Mouse (Mus musculus): ENCODE measurements around the gene Arid3a. TPM values are rescaled to one million over a fixed set of nuclear protein-coding genes. Genes with fewer than 3 reads are reported as not detected.

Arid3a gene
- 5.1 and 5.8 TPM in 2 replicates for polyA plus RNA-seq (2015; fragmentation: Nextera tagmentation; extraction: Ambion mirVana)

DNA sequence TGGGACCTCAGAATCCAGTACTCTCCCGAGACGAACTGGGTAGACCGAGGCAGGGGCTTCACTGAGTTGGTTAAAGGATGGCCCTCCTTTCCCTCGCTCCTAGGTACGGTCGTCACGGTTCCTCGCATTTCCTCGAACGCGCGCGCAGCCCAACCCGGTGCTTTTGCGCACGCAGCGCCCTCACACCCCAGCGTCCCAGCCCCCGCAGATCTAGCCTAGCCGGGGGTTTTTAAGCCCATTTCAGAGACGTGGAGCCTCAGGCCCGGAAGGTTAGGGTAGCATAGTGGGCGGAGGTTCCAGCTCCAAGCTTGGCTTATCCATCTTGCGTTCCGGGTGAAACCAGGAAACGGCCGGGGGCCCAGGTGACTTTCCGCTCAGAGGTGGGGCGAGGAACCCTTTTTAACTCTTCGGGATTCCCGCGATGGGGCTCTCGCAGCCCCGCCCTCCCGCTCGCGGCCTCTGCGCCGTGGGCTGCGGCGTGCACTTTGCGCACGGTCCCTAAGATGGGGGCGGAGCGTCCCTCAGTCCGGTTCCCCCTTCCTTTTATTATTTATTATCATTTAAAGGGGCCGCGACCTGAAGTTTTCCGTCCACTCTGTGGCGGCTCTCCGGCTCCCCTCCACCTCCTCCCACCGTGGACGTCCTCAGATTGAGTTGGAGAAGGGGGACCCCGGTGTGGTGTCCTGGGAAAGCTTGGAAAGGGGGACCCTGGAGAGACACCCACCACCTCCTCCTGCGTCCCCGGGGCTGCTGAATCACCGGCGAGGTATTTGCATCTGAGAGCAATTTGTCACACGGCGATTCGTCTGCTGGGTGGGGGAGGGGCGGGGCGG lies at the start of gene Arid3a:
Arid3a (plus strand) TSS at position 553 of the 833 bp plus-strand sequence.
- peak; percentile 76 for ATAC-seq (ENCODE audit: low read depth)
- Histone ChIP-seq H3K9me3 (replicated peaks; ENCODE audit: control insufficient read depth, low read length) (no peaks in the 10 kb centered on the region), H3K4me2 (ENCODE audit: low read depth, low read length) (peak within 1 kb of the TSS; percentile 91), H3K36me3 (ENCODE audit: control insufficient read depth, insufficient read depth) (no peaks in the 10 kb centered on the region), H3K27me3 (ENCODE audit: control insufficient read depth, insufficient read depth, low read depth, low read length) (peaks cover 17% of the 10 kb centered on the region), H3K27ac (ENCODE audit: low read length) (peak within 1 kb of the TSS; percentile 88), H3K4me3 (ENCODE audit: low read depth, low read length) (peak within 1 kb of the TSS; percentile 84), H3K9ac (ENCODE audit: low read depth, low read length) (peak within 1 kb of the TSS; percentile 87), H3K4me1 (ENCODE audit: control insufficient read depth, low read depth, low read length) (peaks cover 33% of the 10 kb centered on the region)
- under 1% methylated on average over 63 of the region's 63 CpGs for WGBS (ENCODE audit: insufficient replicate concordance)

DNA sequence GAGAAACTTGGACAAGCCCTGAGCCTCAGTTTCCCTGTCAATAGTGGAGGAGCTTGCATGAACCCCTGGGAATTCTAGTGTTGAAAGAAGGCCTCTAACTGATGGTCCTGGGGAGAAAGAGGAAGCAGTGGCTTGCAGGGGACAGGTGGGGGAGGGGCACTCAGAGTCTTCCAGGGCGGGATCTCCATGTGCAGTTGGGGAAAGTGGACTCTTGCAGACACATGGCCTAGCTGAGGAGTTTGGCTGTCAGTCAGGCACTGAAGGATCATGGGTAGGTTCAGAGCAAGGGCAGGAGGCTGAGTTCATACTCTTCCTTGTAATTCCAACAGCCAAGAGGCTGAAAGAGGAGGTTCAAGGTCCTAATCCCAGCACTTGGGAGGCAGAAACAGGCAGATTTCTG lies 49.7 kb upstream of the Arid3a start:
- H3K36me3 ChIP-seq (ENCODE audit: control insufficient read depth, insufficient read depth): no peaks in the 10 kb centered on the region
- ATAC-seq (ENCODE audit: low read depth): no peak
- H3K9me3 ChIP-seq (replicated peaks; ENCODE audit: control insufficient read depth, low read length): no peaks in the 10 kb centered on the region
- peaks cover 44% of the 10 kb centered on the region for H3K4me1 ChIP-seq (ENCODE audit: control insufficient read depth, low read depth, low read length)
- WGBS (ENCODE audit: insufficient replicate concordance): 11% methylated on average over 1 of the region's 1 CpGs
- no peak overlapping the region for H3K9ac ChIP-seq (ENCODE audit: low read depth, low read length)
- peak overlapping the region; percentile 42; the same call in 1 of the 2 replicates for H3K4me2 ChIP-seq (ENCODE audit: low read depth, low read length)
- peaks cover 23% of the 10 kb centered on the region for H3K27me3 ChIP-seq (ENCODE audit: control insufficient read depth, insufficient read depth, low read depth, low read length)
- H3K27ac ChIP-seq (ENCODE audit: low read length): peak overlapping the region; percentile 49; the same call in 1 of the 2 replicates
- no peak overlapping the region for H3K4me3 ChIP-seq (ENCODE audit: low read depth, low read length)

DNA sequence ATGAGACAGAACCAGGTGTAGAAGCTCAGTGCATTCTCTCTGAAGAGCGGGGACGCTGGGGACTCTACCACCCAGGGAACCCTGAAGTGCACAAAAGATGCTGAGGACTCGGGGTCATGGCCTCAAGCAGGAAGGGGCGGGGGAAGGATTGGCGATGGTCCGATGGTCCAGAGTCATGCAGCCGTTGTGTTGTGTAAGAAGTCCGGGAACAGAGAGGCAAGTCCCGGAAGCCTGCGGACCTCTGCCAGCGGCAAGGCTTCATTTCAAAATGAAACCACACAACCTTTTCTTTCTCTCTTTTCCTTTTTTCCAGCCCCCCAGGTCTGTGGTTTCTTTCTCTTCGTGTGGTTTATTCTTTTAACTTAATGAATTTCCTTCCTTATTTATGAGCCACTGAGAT lies 49.1 kb upstream of the Arid3a start:
- peak; percentile 27 for ATAC-seq (ENCODE audit: low read depth)
- Histone ChIP-seq H3K4me1 (ENCODE audit: control insufficient read depth, low read depth, low read length) (peaks cover 46% of the 10 kb centered on the region), H3K4me3 (ENCODE audit: low read depth, low read length) (0 out of 2 replicates have a peak overlapping the region, but pooled peaks have one; percentile 4), H3K9ac (ENCODE audit: low read depth, low read length) (no peak overlapping the region), H3K27me3 (ENCODE audit: control insufficient read depth, insufficient read depth, low read depth, low read length) (peaks cover 28% of the 10 kb centered on the region), H3K4me2 (ENCODE audit: low read depth, low read length) (peak overlapping the region; percentile 42), H3K36me3 (ENCODE audit: control insufficient read depth, insufficient read depth) (no peaks in the 10 kb centered on the region), H3K9me3 (replicated peaks; ENCODE audit: control insufficient read depth, low read length) (no peaks in the 10 kb centered on the region), H3K27ac (ENCODE audit: low read length) (peak overlapping the region; percentile 49)
- 10% methylated on average over 12 of the region's 12 CpGs for WGBS (ENCODE audit: insufficient replicate concordance)

DNA sequence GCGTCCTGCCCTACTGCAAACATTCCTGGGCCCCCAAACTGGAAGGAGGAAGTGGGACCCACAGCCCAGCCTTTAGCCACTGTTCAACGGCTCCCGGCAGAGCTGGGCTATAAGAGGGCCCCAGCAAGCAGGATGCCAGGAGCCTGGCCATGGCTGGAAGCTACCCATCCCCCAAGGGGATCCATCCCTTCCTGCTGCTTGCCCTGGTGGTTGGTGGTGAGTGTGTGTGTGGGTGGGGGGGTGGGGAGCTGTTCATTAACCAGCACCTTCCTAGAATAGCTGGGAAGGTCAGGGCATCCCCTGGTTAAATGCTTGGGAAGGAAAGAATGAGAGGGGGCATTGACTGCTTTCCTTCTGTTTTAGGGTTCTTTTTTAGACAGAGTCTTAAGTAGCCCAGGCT lies 47.3 kb upstream of the Arid3a start:
- H3K9me3 ChIP-seq (replicated peaks; ENCODE audit: control insufficient read depth, low read length): no peaks in the 10 kb centered on the region
- peak overlapping the region; percentile 35; the same call in 1 of the 2 replicates for H3K4me2 ChIP-seq (ENCODE audit: low read depth, low read length)
- peaks cover 12% of the 10 kb centered on the region for H3K27me3 ChIP-seq (ENCODE audit: control insufficient read depth, insufficient read depth, low read depth, low read length)
- peaks cover 44% of the 10 kb centered on the region for H3K4me1 ChIP-seq (ENCODE audit: control insufficient read depth, low read depth, low read length)
- no peak overlapping the region for H3K9ac ChIP-seq (ENCODE audit: low read depth, low read length)
- 0 out of 2 replicates have a peak overlapping the region, but pooled peaks have one; percentile 0 for H3K4me3 ChIP-seq (ENCODE audit: low read depth, low read length)
- 17% methylated on average over 3 of the region's 3 CpGs for WGBS (ENCODE audit: insufficient replicate concordance)
- no peak overlapping the region for H3K27ac ChIP-seq (ENCODE audit: low read length)
- H3K36me3 ChIP-seq (ENCODE audit: control insufficient read depth, insufficient read depth): no peaks in the 10 kb centered on the region
- ATAC-seq (ENCODE audit: low read depth): peak; percentile 53

DNA sequence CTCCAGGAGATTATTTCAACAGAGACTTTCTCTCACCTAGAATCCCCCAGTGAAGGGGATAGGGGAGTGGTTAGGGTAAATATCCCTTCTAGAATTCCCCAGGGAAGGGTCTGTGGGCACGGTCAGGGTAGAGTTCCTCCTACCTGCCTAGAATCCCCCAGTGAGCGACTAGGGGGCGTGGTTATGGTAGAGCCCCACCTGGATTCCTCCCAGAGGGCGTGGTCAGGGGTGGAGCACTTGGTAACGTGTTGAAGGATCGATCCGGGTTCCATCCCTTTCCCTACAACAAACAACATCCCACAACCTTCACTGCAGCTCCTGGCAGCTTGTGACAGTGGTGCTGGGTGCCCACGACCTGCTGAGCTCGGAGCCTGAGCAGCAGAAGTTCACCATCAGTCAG lies 46.1 kb upstream of the Arid3a start:
- Histone ChIP-seq H3K27me3 (ENCODE audit: control insufficient read depth, insufficient read depth, low read depth, low read length) (peaks cover 7% of the 10 kb centered on the region), H3K4me1 (ENCODE audit: control insufficient read depth, low read depth, low read length) (peaks cover 44% of the 10 kb centered on the region), H3K4me3 (ENCODE audit: low read depth, low read length) (peak overlapping the region; percentile 35), H3K36me3 (ENCODE audit: control insufficient read depth, insufficient read depth) (no peaks in the 10 kb centered on the region), H3K9me3 (replicated peaks; ENCODE audit: control insufficient read depth, low read length) (no peaks in the 10 kb centered on the region), H3K9ac (ENCODE audit: low read depth, low read length) (no peak overlapping the region), H3K27ac (ENCODE audit: low read length) (no peak overlapping the region), H3K4me2 (ENCODE audit: low read depth, low read length) (peak overlapping the region; percentile 37)
- peak; percentile 30; the same call in 1 of the 2 replicates for ATAC-seq (ENCODE audit: low read depth)
- 8% methylated on average over 9 of the region's 9 CpGs for WGBS (ENCODE audit: insufficient replicate concordance)

DNA sequence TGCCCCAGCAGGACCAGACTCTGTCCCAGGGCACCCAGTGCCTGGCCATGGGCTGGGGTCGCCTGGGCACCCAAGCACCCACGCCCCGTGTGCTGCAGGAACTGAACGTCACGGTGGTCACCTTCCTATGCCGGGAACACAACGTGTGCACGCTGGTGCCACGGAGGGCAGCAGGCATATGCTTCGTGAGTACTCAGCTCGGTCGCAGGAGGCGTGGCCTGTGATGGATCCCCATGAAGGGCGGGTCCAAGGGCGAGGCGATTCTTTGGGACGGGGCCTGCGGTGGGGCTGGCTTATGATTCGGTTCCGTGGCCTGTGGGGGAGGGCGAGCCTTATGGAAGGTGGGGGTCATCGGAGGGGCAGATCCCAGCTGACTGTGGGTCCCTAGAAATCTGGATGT lies 44.9 kb upstream of the Arid3a start:
- no peak overlapping the region for H3K27ac ChIP-seq (ENCODE audit: low read length)
- peaks cover 43% of the 10 kb centered on the region for H3K4me1 ChIP-seq (ENCODE audit: control insufficient read depth, low read depth, low read length)
- peak overlapping the region; percentile 40 for H3K4me2 ChIP-seq (ENCODE audit: low read depth, low read length)
- 4% methylated on average over 22 of the region's 22 CpGs for WGBS (ENCODE audit: insufficient replicate concordance)
- no peak for ATAC-seq (ENCODE audit: low read depth)
- H3K4me3 ChIP-seq (ENCODE audit: low read depth, low read length): peak overlapping the region; percentile 26
- H3K27me3 ChIP-seq (ENCODE audit: control insufficient read depth, insufficient read depth, low read depth, low read length): peaks cover 7% of the 10 kb centered on the region
- H3K36me3 ChIP-seq (ENCODE audit: control insufficient read depth, insufficient read depth): no peaks in the 10 kb centered on the region
- H3K9me3 ChIP-seq (replicated peaks; ENCODE audit: control insufficient read depth, low read length): no peaks in the 10 kb centered on the region
- no peak overlapping the region for H3K9ac ChIP-seq (ENCODE audit: low read depth, low read length)

DNA sequence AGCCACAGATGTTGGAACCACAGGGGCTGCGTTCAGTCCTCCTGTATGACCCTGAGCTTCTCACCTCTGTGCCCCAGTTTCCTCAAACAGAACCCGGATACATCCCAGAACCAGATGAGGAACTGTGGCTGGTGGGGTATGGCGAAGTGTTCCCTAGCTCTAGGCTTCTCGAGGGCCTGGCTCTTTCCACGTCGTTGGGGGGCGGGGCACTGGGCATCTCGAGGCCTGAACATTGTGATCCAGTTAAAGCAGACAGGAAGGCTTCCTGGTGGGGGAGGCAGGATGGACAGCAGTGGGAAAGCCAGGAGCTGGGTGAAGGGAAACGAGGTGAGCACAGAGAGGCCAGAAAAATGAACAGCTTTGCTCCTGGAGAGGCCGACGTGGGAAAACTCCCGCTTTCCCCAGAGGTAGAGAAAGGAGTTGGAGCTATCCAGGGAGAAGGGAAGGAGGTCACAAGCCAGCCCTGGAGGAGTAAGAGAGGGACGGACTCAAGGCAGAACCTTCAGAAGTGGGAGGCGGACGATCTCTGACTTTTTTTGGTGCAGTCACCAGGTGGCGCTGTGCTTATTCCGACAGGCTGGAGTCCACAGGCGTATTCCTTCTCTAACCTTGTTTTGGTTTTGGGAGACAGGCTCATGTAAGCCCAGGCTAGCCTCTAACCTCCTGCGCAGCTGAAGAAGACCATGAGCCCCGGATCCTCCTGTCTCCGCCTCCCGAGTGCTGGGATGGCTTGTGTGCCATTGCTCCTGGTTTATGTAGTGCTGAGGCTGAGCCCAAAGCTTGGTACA lies 43.4 kb upstream of the Arid3a start:
- peaks cover 7% of the 10 kb centered on the region for H3K27me3 ChIP-seq (ENCODE audit: control insufficient read depth, insufficient read depth, low read depth, low read length)
- 14% methylated on average over 22 of the region's 22 CpGs for WGBS (ENCODE audit: insufficient replicate concordance)
- H3K36me3 ChIP-seq (ENCODE audit: control insufficient read depth, insufficient read depth): no peaks in the 10 kb centered on the region
- 0 out of 2 replicates have a peak overlapping the region, but pooled peaks have one; percentile 36 for H3K27ac ChIP-seq (ENCODE audit: low read length)
- no peaks in the 10 kb centered on the region for H3K9me3 ChIP-seq (replicated peaks; ENCODE audit: control insufficient read depth, low read length)
- H3K4me1 ChIP-seq (ENCODE audit: control insufficient read depth, low read depth, low read length): peaks cover 30% of the 10 kb centered on the region
- ATAC-seq (ENCODE audit: low read depth): no peak
- 0 out of 2 replicates have a peak overlapping the region, but pooled peaks have one; percentile 15 for H3K4me2 ChIP-seq (ENCODE audit: low read depth, low read length)
- H3K9ac ChIP-seq (ENCODE audit: low read depth, low read length): no peak overlapping the region
- H3K4me3 ChIP-seq (ENCODE audit: low read depth, low read length): no peak overlapping the region

DNA sequence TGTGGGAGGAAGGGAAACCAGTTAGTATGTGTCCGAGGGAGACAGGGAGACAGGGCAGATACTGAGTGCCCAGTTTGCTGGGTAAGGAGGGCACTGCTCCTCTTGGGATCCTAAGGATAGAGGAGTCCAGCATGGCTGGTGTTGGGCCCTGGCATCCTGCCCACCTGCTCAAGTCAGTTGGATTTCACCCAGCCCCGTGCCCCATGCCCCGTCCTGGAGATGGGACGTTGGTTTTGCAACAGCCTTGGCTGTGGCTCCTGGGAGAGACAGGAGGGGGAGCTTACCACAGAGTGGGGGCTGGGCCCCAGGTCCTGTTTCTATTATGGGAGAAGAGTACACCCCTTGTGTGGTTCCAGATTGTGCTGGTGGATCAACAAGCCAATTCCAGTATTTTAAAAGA lies 42.4 kb upstream of the Arid3a start:
- peak; percentile 27; the same call in 1 of the 2 replicates for ATAC-seq (ENCODE audit: low read depth)
- WGBS (ENCODE audit: insufficient replicate concordance): 30% methylated on average over 4 of the region's 4 CpGs
- peaks cover 7% of the 10 kb centered on the region for H3K27me3 ChIP-seq (ENCODE audit: control insufficient read depth, insufficient read depth, low read depth, low read length)
- peaks cover 26% of the 10 kb centered on the region for H3K4me1 ChIP-seq (ENCODE audit: control insufficient read depth, low read depth, low read length)
- no peaks in the 10 kb centered on the region for H3K36me3 ChIP-seq (ENCODE audit: control insufficient read depth, insufficient read depth)
- H3K27ac ChIP-seq (ENCODE audit: low read length): no peak overlapping the region
- no peak overlapping the region for H3K4me2 ChIP-seq (ENCODE audit: low read depth, low read length)
- no peak overlapping the region for H3K4me3 ChIP-seq (ENCODE audit: low read depth, low read length)
- H3K9me3 ChIP-seq (replicated peaks; ENCODE audit: control insufficient read depth, low read length): no peaks in the 10 kb centered on the region
- no peak overlapping the region for H3K9ac ChIP-seq (ENCODE audit: low read depth, low read length)
